ENCODE assay signal across 11 mouse cellular contexts in genomic region chr15:101308440-101309348, GRCm38 (mm10). TPM values are rescaled to one million over a fixed set of nuclear protein-coding genes. Genes with fewer than 3 reads are reported as not detected.
DNase-seq lines count a peak whose midpoint lies in the region; ATAC-seq and TF ChIP-seq lines count a peak whose summit lies in the region.
"Had no signal": no experiment of that assay in that cellular context is flagged by ENCODE, and none has a peak within 500 bp of the region (broad histone marks: within the 10 kb centered on the region; RNA-seq: fewer than 3 reads in every experiment).

No protein-coding gene starts in this region.

- no peak overlapping the region for H3K4me2 ChIP-seq in lung, embryonic 16.5 days (ENCODE audit: low read depth, low read length)
- no peak overlapping the region for H3K4me2 ChIP-seq in forebrain, embryonic 12.5 days

- H3K9me3 ChIP-seq in lung, embryonic 16.5 days (ENCODE audit: control insufficient read depth, low read length) = no peaks in the 10 kb centered on the region
- no peaks in the 10 kb centered on the region for H3K9me3 ChIP-seq in forebrain, embryonic 12.5 days

- DNase-seq in heart, adult 11 months = peak; percentile 97
- no peak for DNase-seq in heart, postnatal 4 days
- no peak for DNase-seq in lung, postnatal 25 days (ENCODE audit: low spot score)
- DNase-seq in ovary, postnatal 36 days (ENCODE audit: low spot score) = no peak
- DNase-seq: lung, adult 18-20 months; right cerebral cortex, adult 18-20 months had no signal

- peak; percentile 75 for ATAC-seq in lung, embryonic 16.5 days (ENCODE audit: low read depth)
- peak; percentile 79 for ATAC-seq in megakaryocyte, adult 5-6 weeks (ENCODE audit: poor library complexity, severe bottlenecking)
- ATAC-seq in forebrain, embryonic 12.5 days (ENCODE audit: low FRiP score) = no peak

- WGBS in lung, embryonic 16.5 days = 45% methylated on average over 13 of the region's 13 CpGs
- WGBS in forebrain, embryonic 12.5 days = 65% methylated on average over 13 of the region's 13 CpGs

- no peak overlapping the region for H3K9ac ChIP-seq in lung, embryonic 16.5 days (ENCODE audit: low read length)
- no peak overlapping the region for H3K9ac ChIP-seq in forebrain, embryonic 12.5 days

- H3K27me3 ChIP-seq in lung, embryonic 16.5 days (ENCODE audit: control insufficient read depth, insufficient read depth, low read depth, low read length) = no peaks in the 10 kb centered on the region
- H3K27me3 ChIP-seq in forebrain, embryonic 12.5 days = no peaks in the 10 kb centered on the region

- peak overlapping the region; percentile 79 for H3K27ac ChIP-seq in lung, embryonic 16.5 days (ENCODE audit: low read length)
- peak overlapping the region; percentile 47; the same call in 1 of the 2 replicates for H3K27ac ChIP-seq in embryonic fibroblast, embryonic 13.5 days (ENCODE audit: insufficient read depth, low read length)
- no peak overlapping the region for H3K27ac ChIP-seq in forebrain, embryonic 12.5 days

- no peak for TF ChIP-seq CTCF in embryonic fibroblast, embryonic 13.5 days (IDR thresholded peaks at IDR 0.05; ENCODE audit: borderline replicate concordance, insufficient read depth, low read length)

- H3K36me3 ChIP-seq in lung, embryonic 16.5 days (ENCODE audit: control insufficient read depth, insufficient read depth, low read length) = no peaks in the 10 kb centered on the region
- no peaks in the 10 kb centered on the region for H3K36me3 ChIP-seq in forebrain, embryonic 12.5 days (replicated peaks)

- peaks cover 18% of the 10 kb centered on the region for H3K4me1 ChIP-seq in lung, embryonic 16.5 days (replicated peaks; ENCODE audit: control insufficient read depth, insufficient read depth, low read length)
- H3K4me1 ChIP-seq in embryonic fibroblast, embryonic 13.5 days (ENCODE audit: control insufficient read depth, insufficient read depth, low read length) = peaks cover 7% of the 10 kb centered on the region; the same call in 1 of the 2 replicates
- peaks cover 6% of the 10 kb centered on the region for H3K4me1 ChIP-seq in forebrain, embryonic 12.5 days

- no peak overlapping the region for H3K4me3 ChIP-seq in lung, embryonic 16.5 days (ENCODE audit: low read length)
- H3K4me3 ChIP-seq in embryonic fibroblast, embryonic 13.5 days (ENCODE audit: insufficient read depth, low read length) = no peak overlapping the region
- no peak overlapping the region for H3K4me3 ChIP-seq in forebrain, embryonic 12.5 days (replicated peaks)

- TF ChIP-seq POLR2A in embryonic fibroblast, embryonic 13.5 days (IDR thresholded peaks at IDR 0.05; ENCODE audit: low read depth, low read length) = no peak

RNA-seq across cellular contexts. Expression of gene 6030408B16Rik, which starts 15.7 kb away (rescaled TPM):
- 1 to 10 TPM; 4.3 to 4.6 TPM for total RNA-seq in heart, postnatal 4 days (2021)
- polyA plus RNA-seq in lung, embryonic 16.5 days (2015; fragmentation: Nextera tagmentation; extraction: Ambion mirVana) = 57.2 and 59.7 TPM in 2 replicates
- polyA plus RNA-seq in embryonic fibroblast, embryonic 13.5 days (2011; ENCODE audit: insufficient read length, low read depth, missing spikeins) = not detected in 2 replicates
- total RNA-seq in megakaryocyte, adult 5-6 weeks (2015) = not detected in 2 replicates
- not detected in 2 replicates for total RNA-seq in megakaryocyte, adult 5-6 weeks (2017)
- polyA plus RNA-seq in forebrain, embryonic 12.5 days (2016; fragmentation: Nextera tagmentation; extraction: Ambion mirVana) = 0.27 and 0.28 TPM in 2 replicates
- total RNA-seq: layer of hippocampus, postnatal 10 days had no signal

RNA-seq across cellular contexts. Expression of gene Atg101, which starts 24.6 kb away (rescaled TPM):
- 10 to 100 TPM; 21.7 to 23.3 TPM for total RNA-seq in heart, postnatal 4 days (2021)
- 75.0 and 82.4 TPM in 2 replicates for polyA plus RNA-seq in lung, embryonic 16.5 days (2015; fragmentation: Nextera tagmentation; extraction: Ambion mirVana)
- 20.4 and 21.3 TPM in 2 replicates for polyA plus RNA-seq in embryonic fibroblast, embryonic 13.5 days (2011; ENCODE audit: insufficient read length, low read depth, missing spikeins)
- 8.2 and 12.1 TPM in 2 replicates for total RNA-seq in megakaryocyte, adult 5-6 weeks (2015)
- total RNA-seq in megakaryocyte, adult 5-6 weeks (2017) = 53.3 and 58.0 TPM in 2 replicates
- polyA plus RNA-seq in forebrain, embryonic 12.5 days (2016; fragmentation: Nextera tagmentation; extraction: Ambion mirVana) = 61.9 and 63.2 TPM in 2 replicates

RNA-seq across cellular contexts. Expression of gene Nr4a1, which starts 54.6 kb away (rescaled TPM):
- total RNA-seq in heart, postnatal 4 days (2021) = 10 to 100 TPM; 48.1 to 49.6 TPM
- polyA plus RNA-seq in lung, embryonic 16.5 days (2015; fragmentation: Nextera tagmentation; extraction: Ambion mirVana) = 10.8 and 11.5 TPM in 2 replicates
- polyA plus RNA-seq in embryonic fibroblast, embryonic 13.5 days (2011; ENCODE audit: insufficient read length, low read depth, missing spikeins) = 60.9 and 68.2 TPM in 2 replicates
- total RNA-seq in megakaryocyte, adult 5-6 weeks (2015) = 42.1 and 45.0 TPM in 2 replicates
- 37.0 TPM in 2 replicates for total RNA-seq in megakaryocyte, adult 5-6 weeks (2017)
- polyA plus RNA-seq in forebrain, embryonic 12.5 days (2016; fragmentation: Nextera tagmentation; extraction: Ambion mirVana) = 2.9 and 3.6 TPM in 2 replicates

Comparison
In these comparisons a context has a peak if more than half of its experiments do, and no peak if none do; other contexts are left out.
1. RNA of gene 6030408B16Rik, which starts 15.7 kb away (polyA plus RNA-seq): 57.2 to 59.7 TPM in lung, embryonic 16.5 days; 0.27 to 0.28 TPM in forebrain, embryonic 12.5 days and not detected in embryonic fibroblast, embryonic 13.5 days; every median in the first group is over 10 times any median in the second.